8 mouse cellular contexts compared by ENCODE assay signal in genomic region chr15:31367481-31368200, GRCm38 (mm10). TPM values are rescaled to one million over a fixed set of nuclear protein-coding genes. Genes with fewer than 3 reads are reported as not detected.
DNase-seq lines count a peak whose midpoint lies in the region; TF ChIP-seq lines count a peak whose summit lies in the region.

TSS of gene Ankrd33b (minus strand) at chr15:31367726.

- intact Hi-C loops in heart, postnatal 10 days (cut with DNase I), result loop anchor here (2.0 to 5.0 kb wide), 3 partner anchors 53 to 80 kb away; no protein-coding TSS in a partner anchor

- peak within 1 kb of the TSS; percentile 54 for H3K27ac ChIP-seq in forebrain, embryonic 10.5 days
- H3K27ac ChIP-seq in olfactory bulb, adult 2 months (ENCODE audit: insufficient read depth, low read depth, low read length), result peak within 1 kb of the TSS; percentile 74

- H3K36me3 ChIP-seq in forebrain, embryonic 10.5 days (replicated peaks), result no peaks in the 10 kb centered on the region

- H3K27me3 ChIP-seq in forebrain, embryonic 10.5 days (ENCODE audit: poor library complexity, severe bottlenecking), result peaks cover 90% of the 10 kb centered on the region

- no peaks in the 10 kb centered on the region for H3K9me3 ChIP-seq in forebrain, embryonic 10.5 days

- TF ChIP-seq POLR2A in lung, adult 2 months (IDR thresholded peaks at IDR 0.05; ENCODE audit: borderline replicate concordance, extremely low read depth, low read depth, low read length), result peak; percentile 89; the same call in 1 of the 2 replicates
- TF ChIP-seq POLR2A in olfactory bulb, adult 2 months (IDR thresholded peaks at IDR 0.05; ENCODE audit: insufficient read depth, low read depth, low read length), result peak; percentile 49; the same call in 1 of the 2 replicates

- peaks cover 41% of the 10 kb centered on the region for H3K4me1 ChIP-seq in forebrain, embryonic 10.5 days
- peaks cover 6% of the 10 kb centered on the region for H3K4me1 ChIP-seq in lung, adult 2 months (ENCODE audit: control insufficient read depth, insufficient read depth, low read length)
- peaks cover 19% of the 10 kb centered on the region for H3K4me1 ChIP-seq in olfactory bulb, adult 2 months (ENCODE audit: control insufficient read depth, insufficient read depth, low read length)

- under 1% methylated on average over 49 of the region's 49 CpGs for WGBS in forebrain, embryonic 10.5 days
- WGBS in lung, adult 2 months, result 3% methylated on average over 49 of the region's 49 CpGs
- WGBS in olfactory bulb, adult 2 months, result under 1% methylated on average over 47 of the region's 49 CpGs

- peak; percentile 11 to 38 for DNase-seq in urinary bladder, adult 18-20 months (ENCODE audit: low spot score in 2 of 2)
- DNase-seq in urinary bladder, adult 2 months (ENCODE audit: low spot score), result no peak
- DNase-seq in forebrain, embryonic 10.5 days (ENCODE audit: extremely low spot score, low spot score), result peak; percentile 55
- peak; percentile 80 to 82 for DNase-seq in heart, postnatal 10 days
- DNase-seq in kidney, postnatal 4 days, result peak; percentile 78 to 85
- peak; percentile 67 for DNase-seq in lung, adult 2 months
- DNase-seq in adipocyte (ENCODE audit: low spot score), result no peak

- peak within 1 kb of the TSS; percentile 71 for H3K4me3 ChIP-seq in forebrain, embryonic 10.5 days
- H3K4me3 ChIP-seq in lung, adult 2 months (replicated peaks; ENCODE audit: extremely low read depth, low read depth, low read length), result peak within 1 kb of the TSS; percentile 91
- H3K4me3 ChIP-seq in olfactory bulb, adult 2 months (ENCODE audit: insufficient read depth, low read depth, low read length), result peak within 1 kb of the TSS; percentile 93

- no peak for TF ChIP-seq CTCF in lung, adult 2 months (IDR thresholded peaks at IDR 0.05; ENCODE audit: insufficient read depth, low read length)
- TF ChIP-seq CTCF in olfactory bulb, adult 2 months (IDR thresholded peaks at IDR 0.05; ENCODE audit: insufficient read depth, low read depth, low read length), result 0 out of 2 replicates have a peak, but pooled peaks have one; percentile 6

RNA-seq across cellular contexts. Expression of gene Ankrd33b, which starts in this region (rescaled TPM):
- polyA plus RNA-seq in urinary bladder, adult 2 months (2012; rRNA removed), result 0.85 and 1.1 TPM in 2 replicates
- 0.30 and 0.50 TPM in 2 replicates for polyA plus RNA-seq in forebrain, embryonic 10.5 days (2016; fragmentation: Nextera tagmentation; extraction: Ambion mirVana)
- total RNA-seq in heart, postnatal 10 days (2021), result 10 to 100 TPM; 16.2 to 17.4 TPM
- 39.4 and 42.2 TPM in 2 replicates for polyA plus RNA-seq in lung, adult 2 months (2012; rRNA removed)
- not detected in 2 replicates for polyA plus RNA-seq in olfactory bulb, adult 2 months (2012; ENCODE audit: insufficient read depth, insufficient read length, low replicate concordance, missing spikeins)

Comparison
In these comparisons a context has a peak if more than half of its experiments do, and no peak if none do; other contexts are left out.
1. RNA of gene Ankrd33b (polyA plus RNA-seq): 39.4 to 42.2 TPM in lung, adult 2 months and not detected in olfactory bulb, adult 2 months; 0.85 to 1.1 TPM in urinary bladder, adult 2 months and 0.30 to 0.50 TPM in forebrain, embryonic 10.5 days; every median in the first group is over 10 times any median in the second.
2. DNase-seq: peak in urinary bladder, adult 18-20 months (2 of 2), heart, postnatal 10 days (2 of 2), kidney, postnatal 4 days (2 of 2) and lung, adult 2 months (single experiment); none in urinary bladder, adult 2 months (single experiment) and adipocyte (single experiment).
3. Peak in DNase-seq, H3K4me3 ChIP-seq and H3K27ac ChIP-seq in forebrain, embryonic 10.5 days; RNA of the gene not detected or under 1 TPM.
4. Peak in every context shown above with its lines, with median percentiles within 50 percentile points of each other: H3K4me3 ChIP-seq.